Comparison of ENCODE assay signal across 8 mouse cellular contexts in the genomic region with DNA sequence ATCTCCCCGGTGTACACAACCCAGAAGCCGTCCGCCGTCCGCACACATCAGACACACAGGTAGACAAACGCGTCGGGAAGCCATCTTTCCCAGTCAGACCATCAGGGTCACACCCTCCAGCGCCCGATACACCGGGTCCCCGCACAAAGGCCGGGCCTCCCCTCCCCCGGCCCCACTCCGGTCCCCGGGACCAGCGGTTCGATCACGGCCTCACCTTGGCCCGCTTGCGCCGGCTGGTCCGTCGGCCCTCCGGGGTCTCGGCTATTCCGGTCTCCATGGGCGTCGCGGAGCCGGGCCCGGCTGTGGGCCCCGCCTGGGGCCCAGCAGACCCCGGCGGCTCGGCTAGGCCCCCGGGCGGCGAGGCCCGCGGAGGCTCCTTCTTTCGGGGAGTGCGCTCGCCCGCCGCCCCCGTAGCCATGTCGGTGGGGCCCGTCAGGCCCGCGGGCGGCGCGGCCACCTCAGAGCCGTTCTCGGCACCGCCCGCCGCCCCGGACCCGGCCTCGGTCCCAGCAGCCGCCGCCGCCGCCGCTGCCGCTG. TPM values are rescaled to one million over a fixed set of nuclear protein-coding genes. Genes with fewer than 3 reads are reported as not detected.
A peak's percentile ranks its signal among the peaks of the same experiment; 100 is the strongest.
DNase-seq lines count a peak whose midpoint lies in the region; ATAC-seq and TF ChIP-seq lines count a peak whose summit lies in the region.

No protein-coding gene starts in this region.

- no peaks in the 10 kb centered on the region for H3K27me3 ChIP-seq in myocyte (ENCODE audit: control insufficient read depth, insufficient read depth, insufficient read length)

- peaks cover 47% of the 10 kb centered on the region for H3K79me2 ChIP-seq in myocyte (ENCODE audit: control insufficient read depth, insufficient read depth)

- H3ac ChIP-seq in myocyte (ENCODE audit: control insufficient read depth, insufficient read length): peak overlapping the region; percentile 90

- DNase-seq in urinary bladder, postnatal 14 days (ENCODE audit: low spot score): peak; percentile 33
- no peak for DNase-seq in urinary bladder, postnatal 10 days (ENCODE audit: low spot score)
- DNase-seq in cerebellum, adult 9-11 months: peak; percentile 47
- peak; percentile 7 to 21 for DNase-seq in frontal cortex, postnatal 25 days (ENCODE audit: low spot score in 2 of 2)
- peak; percentile 69 for DNase-seq in liver
- DNase-seq in testis, postnatal 10 days (ENCODE audit: low spot score): peak; percentile 65

- no peaks in the 10 kb centered on the region for H3K36me3 ChIP-seq in myocyte (ENCODE audit: control insufficient read depth, insufficient read depth)

- no peak for TF ChIP-seq POLR2A in myocyte (IDR thresholded peaks at IDR 0.05; ENCODE audit: insufficient read length, low read depth)

- no peak overlapping the region for H3K4me2 ChIP-seq in myocyte (ENCODE audit: low read depth)

- peak; percentile 22 for ATAC-seq in inflammation-experienced regulatory T-cells, adult 6 months

- H3K4me3 ChIP-seq in myocyte: peak overlapping the region; percentile 64

TF ChIP-seq in myocyte, 11 proteins besides CTCF, POLR2A, EP300 and RAD21:
- TF ChIP-seq POLR2AphosphoS2 (IDR thresholded peaks at IDR 0.05; ENCODE audit: insufficient read length, low read depth) (no peak), SRF (IDR thresholded peaks at IDR 0.05; ENCODE audit: control insufficient read depth, insufficient read length, low read depth) (no peak), MAX (IDR thresholded peaks at IDR 0.05; ENCODE audit: low read depth) (no peak), MYOG (IDR thresholded peaks at IDR 0.05; ENCODE audit: control insufficient read depth in 1 of 3, insufficient read depth in 1 of 3, insufficient read length in 2 of 3, low read depth in 2 of 3) (no peak), E2F4 (IDR thresholded peaks at IDR 0.05; ENCODE audit: insufficient read depth) (no peak), TCF12 (IDR thresholded peaks at IDR 0.05; ENCODE audit: insufficient read depth, poor library complexity, severe bottlenecking) (no peak), REST (IDR thresholded peaks at IDR 0.05; ENCODE audit: insufficient read depth, insufficient read length) (no peak), TCF3 (IDR thresholded peaks at IDR 0.05; ENCODE audit: insufficient read length, low read depth) (no peak), USF1 (IDR thresholded peaks at IDR 0.05; ENCODE audit: low read depth) (no peak), MYOD1 (IDR thresholded peaks at IDR 0.05; ENCODE audit: control insufficient read depth in 1 of 3, insufficient read length in 2 of 3, low read depth in 2 of 3) (no peak)

RNA-seq across cellular contexts. Expression of a gene that starts 0.4 kb away (rescaled TPM):
- polyA plus RNA-seq in inflammation-experienced regulatory T-cells, adult 6 months (2017; shearing (Covaris generic)): 10 to 100 TPM; 12.3 to 23.7 (median 23.2) TPM
- 52.8 TPM for polyA plus RNA-seq in myocyte (2012; fragmentation: generic; extraction: Trizol)

RNA-seq across cellular contexts. Expression of a gene that starts 8.2 kb away (rescaled TPM):
- not detected for polyA plus RNA-seq in inflammation-experienced regulatory T-cells, adult 6 months (2017; shearing (Covaris generic))
- polyA plus RNA-seq in myocyte (2012; fragmentation: generic; extraction: Trizol): not detected

RNA-seq across cellular contexts. Expression of a gene that starts 20.3 kb away (rescaled TPM):
- under 1 TPM in 1 of 3 experiments, not detected in 2; 0.16 TPM for polyA plus RNA-seq in inflammation-experienced regulatory T-cells, adult 6 months (2017; shearing (Covaris generic))
- polyA plus RNA-seq in myocyte (2012; fragmentation: generic; extraction: Trizol): not detected
